Mouse (Mus musculus): ENCODE data around the gene Tle4. TPM values are rescaled to one million over a fixed set of nuclear protein-coding genes. Genes with fewer than 3 reads are reported as not detected.
"Not testable (repeated sequence)": the region's sequence is repeated elsewhere in the genome, so short reads cannot be mapped to it uniquely, and the experiment has no call there.

Gene Tle4
- polyA plus RNA-seq (2014; fragmentation: Nextera tagmentation; extraction: Ambion mirVana): 25.9 and 35.5 TPM in 2 replicates

GRCm38 (mm10) chr19:14597917-14598689 is at the start of gene Tle4:
TSS of gene Tle4 (minus strand) at chr19:14598051.
- DNase-seq (ENCODE audit: low spot score) (peak; percentile 100), ATAC-seq (replicated peaks; ENCODE audit: insufficient number of reproducible peaks, low FRiP score, low TSS enrichment, low read depth) (peak; percentile 97)
- Histone ChIP-seq H3K4me3 (ENCODE audit: low read depth, low read length) (peak within 1 kb of the TSS; percentile 92), H3K9me3 (replicated peaks; ENCODE audit: control insufficient read depth, low read length) (no peaks in the 10 kb centered on the region), H3K4me1 (ENCODE audit: control insufficient read depth, insufficient read depth, low read length) (no peaks in the 10 kb centered on the region; the same call in 1 of the 2 replicates), H3K9ac (replicated peaks; ENCODE audit: low read length) (peak within 1 kb of the TSS; percentile 97), H3K36me3 (replicated peaks; ENCODE audit: control insufficient read depth, insufficient read depth, low read depth, low read length) (no peaks in the 10 kb centered on the region), H3K4me2 (ENCODE audit: low read depth, low read length) (peak within 1 kb of the TSS; percentile 70), H3K27ac (replicated peaks; ENCODE audit: low read depth, low read length) (peak within 1 kb of the TSS; percentile 96), H3K27me3 (ENCODE audit: control insufficient read depth, insufficient read depth, low read length) (no peaks in the 10 kb centered on the region)
- WGBS: under 1% methylated on average over 71 of the region's 71 CpGs

GRCm38 (mm10) chr19:14645666-14646065 is 47.8 kb upstream of the Tle4 start:
- Histone ChIP-seq H3K27ac (replicated peaks; ENCODE audit: low read depth, low read length) (no peak overlapping the region), H3K9ac (replicated peaks; ENCODE audit: low read length) (no peak overlapping the region), H3K36me3 (replicated peaks; ENCODE audit: control insufficient read depth, insufficient read depth, low read depth, low read length) (no peaks in the 10 kb centered on the region), H3K4me2 (ENCODE audit: low read depth, low read length) (no peak overlapping the region), H3K27me3 (ENCODE audit: control insufficient read depth, insufficient read depth, low read length) (no peaks in the 10 kb centered on the region), H3K9me3 (replicated peaks; ENCODE audit: control insufficient read depth, low read length) (no peaks in the 10 kb centered on the region), H3K4me1 (ENCODE audit: control insufficient read depth, insufficient read depth, low read length) (no peaks in the 10 kb centered on the region), H3K4me3 (ENCODE audit: low read depth, low read length) (no peak overlapping the region)
- WGBS: 72% methylated on average over 2 of the region's 2 CpGs
- ATAC-seq (replicated peaks; ENCODE audit: insufficient number of reproducible peaks, low FRiP score, low TSS enrichment, low read depth): no peak
- DNase-seq (ENCODE audit: low spot score): no peak

DNA sequence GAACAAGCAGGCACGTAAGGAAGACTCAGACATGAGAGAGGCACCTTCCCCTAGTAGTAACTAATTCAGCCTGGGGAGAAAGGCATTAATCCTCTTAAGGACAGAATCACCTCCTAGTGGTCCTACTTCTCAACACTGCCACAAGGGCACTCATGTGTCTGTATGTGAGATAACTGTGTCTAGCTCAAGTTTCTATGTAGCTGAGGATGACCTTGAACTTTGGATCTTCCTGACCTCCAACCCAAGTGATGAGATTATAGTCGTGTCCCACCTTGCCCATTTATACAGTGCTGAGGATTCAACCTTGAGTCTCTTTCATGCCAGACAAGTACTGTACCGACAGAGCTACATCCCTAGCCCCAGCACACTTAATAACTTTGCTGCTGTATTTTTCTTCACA is 46.9 kb upstream of the Tle4 start:
- H3K36me3 ChIP-seq (replicated peaks; ENCODE audit: control insufficient read depth, insufficient read depth, low read depth, low read length): no peaks in the 10 kb centered on the region
- ATAC-seq (replicated peaks; ENCODE audit: insufficient number of reproducible peaks, low FRiP score, low TSS enrichment, low read depth) (no peak), DNase-seq (ENCODE audit: low spot score) (no peak)
- no peaks in the 10 kb centered on the region for H3K9me3 ChIP-seq (replicated peaks; ENCODE audit: control insufficient read depth, low read length)
- H3K4me2 ChIP-seq (ENCODE audit: low read depth, low read length): no peak overlapping the region
- H3K4me1 ChIP-seq (ENCODE audit: control insufficient read depth, insufficient read depth, low read length): no peaks in the 10 kb centered on the region
- H3K27me3 ChIP-seq (ENCODE audit: control insufficient read depth, insufficient read depth, low read length): no peaks in the 10 kb centered on the region
- H3K4me3 ChIP-seq (ENCODE audit: low read depth, low read length): no peak overlapping the region
- no peak overlapping the region for H3K27ac ChIP-seq (replicated peaks; ENCODE audit: low read depth, low read length)
- WGBS: 80% methylated on average over 3 of the region's 3 CpGs
- H3K9ac ChIP-seq (replicated peaks; ENCODE audit: low read length): no peak overlapping the region

- H3K36me3 ChIP-seq (replicated peaks; ENCODE audit: control insufficient read depth, insufficient read depth, low read depth, low read length); H3K27me3 ChIP-seq (ENCODE audit: control insufficient read depth, insufficient read depth, low read length); H3K4me3 ChIP-seq (ENCODE audit: low read depth, low read length); DNase-seq (ENCODE audit: low spot score); H3K4me1 ChIP-seq (ENCODE audit: control insufficient read depth, insufficient read depth, low read length); ATAC-seq (replicated peaks; ENCODE audit: insufficient number of reproducible peaks, low FRiP score, low TSS enrichment, low read depth); H3K9me3 ChIP-seq (replicated peaks; ENCODE audit: control insufficient read depth, low read length); H3K9ac ChIP-seq (replicated peaks; ENCODE audit: low read length); H3K4me2 ChIP-seq (ENCODE audit: low read depth, low read length); H3K27ac ChIP-seq (replicated peaks; ENCODE audit: low read depth, low read length): not testable (repeated sequence)
- 87% methylated on average over 4 of the region's 4 CpGs for WGBS
Measured at GRCm38 (mm10) chr19:14643091-14643490, 45.2 kb upstream of the Tle4 start.

GRCm38 (mm10) chr19:14642663-14643062 is 44.8 kb upstream of the Tle4 start:
- H3K27me3 ChIP-seq (ENCODE audit: control insufficient read depth, insufficient read depth, low read length): no peaks in the 10 kb centered on the region
- H3K4me1 ChIP-seq (ENCODE audit: control insufficient read depth, insufficient read depth, low read length): no peaks in the 10 kb centered on the region
- H3K4me2 ChIP-seq (ENCODE audit: low read depth, low read length): no peak overlapping the region
- H3K36me3 ChIP-seq (replicated peaks; ENCODE audit: control insufficient read depth, insufficient read depth, low read depth, low read length): no peaks in the 10 kb centered on the region
- H3K9ac ChIP-seq (replicated peaks; ENCODE audit: low read length): no peak overlapping the region
- no peaks in the 10 kb centered on the region for H3K9me3 ChIP-seq (replicated peaks; ENCODE audit: control insufficient read depth, low read length)
- H3K4me3 ChIP-seq (ENCODE audit: low read depth, low read length): no peak overlapping the region
- DNase-seq (ENCODE audit: low spot score): no peak
- H3K27ac ChIP-seq (replicated peaks; ENCODE audit: low read depth, low read length): no peak overlapping the region
- no peak for ATAC-seq (replicated peaks; ENCODE audit: insufficient number of reproducible peaks, low FRiP score, low TSS enrichment, low read depth)
- WGBS: 87% methylated on average over 10 of the region's 10 CpGs

DNA sequence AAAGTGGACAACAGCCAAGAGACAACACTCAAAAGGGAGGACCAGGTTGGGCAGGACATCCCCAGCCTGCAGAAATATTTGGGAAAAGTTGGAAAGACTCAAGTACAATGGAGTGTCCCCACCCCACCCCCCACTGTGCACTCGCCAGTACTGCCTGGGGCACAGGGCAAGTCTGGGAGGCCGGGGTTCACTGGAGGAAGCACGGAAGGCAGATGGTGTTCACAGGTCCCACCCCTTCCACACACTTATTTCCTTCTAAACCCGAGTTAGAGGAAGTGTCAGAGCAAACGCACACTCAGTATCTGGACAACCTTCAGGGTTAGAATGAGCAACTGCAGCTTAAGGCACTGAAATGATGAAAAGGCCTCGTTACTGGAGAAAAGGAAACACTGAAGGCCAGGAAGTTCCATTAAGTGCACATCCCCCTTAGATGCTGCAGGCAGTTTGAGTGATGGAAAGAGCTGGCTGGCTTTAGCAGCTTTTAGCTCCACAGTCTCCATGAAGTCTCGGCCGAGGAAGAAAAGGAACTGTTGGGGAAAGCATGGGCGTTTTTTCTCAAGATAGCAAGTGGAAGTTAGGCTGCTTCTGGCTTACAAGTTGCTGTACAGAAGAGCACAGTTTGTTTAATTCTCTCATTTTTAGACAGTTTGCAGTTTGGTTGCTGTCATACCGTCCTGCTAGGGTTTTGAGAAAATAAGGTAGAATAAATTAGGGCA is 37.5 kb upstream of the Tle4 start:
- no peak for ATAC-seq (replicated peaks; ENCODE audit: insufficient number of reproducible peaks, low FRiP score, low TSS enrichment, low read depth)
- Histone ChIP-seq H3K9ac (replicated peaks; ENCODE audit: low read length) (no peak overlapping the region), H3K27ac (replicated peaks; ENCODE audit: low read depth, low read length) (no peak overlapping the region), H3K27me3 (ENCODE audit: control insufficient read depth, insufficient read depth, low read length) (no peaks in the 10 kb centered on the region), H3K36me3 (replicated peaks; ENCODE audit: control insufficient read depth, insufficient read depth, low read depth, low read length) (no peaks in the 10 kb centered on the region), H3K9me3 (replicated peaks; ENCODE audit: control insufficient read depth, low read length) (0 out of 2 replicates have a peak, but pooled peaks cover 2% of the 10 kb centered on the region), H3K4me1 (ENCODE audit: control insufficient read depth, insufficient read depth, low read length) (no peaks in the 10 kb centered on the region), H3K4me3 (ENCODE audit: low read depth, low read length) (no peak overlapping the region), H3K4me2 (ENCODE audit: low read depth, low read length) (no peak overlapping the region)
- DNase-seq (ENCODE audit: low spot score): peak; percentile 36
- WGBS: 23% methylated on average over 10 of the region's 10 CpGs

DNA sequence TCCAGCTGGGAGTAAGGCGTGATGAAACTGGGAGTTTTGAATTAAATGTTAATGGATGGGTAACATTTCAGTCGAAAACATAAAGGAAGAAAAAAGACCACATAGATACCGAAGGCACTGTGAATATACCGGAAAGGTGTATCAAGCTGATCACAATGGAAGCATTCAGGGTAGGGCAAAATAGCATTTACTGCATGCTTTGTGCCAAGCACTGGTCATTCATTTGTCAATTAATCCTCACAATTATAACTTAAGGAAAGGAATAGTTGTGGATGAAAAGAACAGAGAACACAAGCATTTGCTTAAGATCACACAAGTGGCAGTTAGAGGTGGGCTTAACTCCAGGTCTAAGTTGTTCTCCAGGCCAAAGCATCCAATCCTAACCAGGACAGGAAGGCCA is 25.5 kb upstream of the Tle4 start:
- no peak overlapping the region for H3K4me3 ChIP-seq (ENCODE audit: low read depth, low read length)
- H3K27me3 ChIP-seq (ENCODE audit: control insufficient read depth, insufficient read depth, low read length): no peaks in the 10 kb centered on the region
- ATAC-seq (replicated peaks; ENCODE audit: insufficient number of reproducible peaks, low FRiP score, low TSS enrichment, low read depth) (no peak), DNase-seq (ENCODE audit: low spot score) (no peak)
- no peak overlapping the region for H3K27ac ChIP-seq (replicated peaks; ENCODE audit: low read depth, low read length)
- H3K9me3 ChIP-seq (replicated peaks; ENCODE audit: control insufficient read depth, low read length): no peaks in the 10 kb centered on the region
- WGBS: 79% methylated on average over 4 of the region's 4 CpGs
- no peak overlapping the region for H3K4me2 ChIP-seq (ENCODE audit: low read depth, low read length)
- no peaks in the 10 kb centered on the region for H3K36me3 ChIP-seq (replicated peaks; ENCODE audit: control insufficient read depth, insufficient read depth, low read depth, low read length)
- no peaks in the 10 kb centered on the region for H3K4me1 ChIP-seq (ENCODE audit: control insufficient read depth, insufficient read depth, low read length)
- no peak overlapping the region for H3K9ac ChIP-seq (replicated peaks; ENCODE audit: low read length)

DNA sequence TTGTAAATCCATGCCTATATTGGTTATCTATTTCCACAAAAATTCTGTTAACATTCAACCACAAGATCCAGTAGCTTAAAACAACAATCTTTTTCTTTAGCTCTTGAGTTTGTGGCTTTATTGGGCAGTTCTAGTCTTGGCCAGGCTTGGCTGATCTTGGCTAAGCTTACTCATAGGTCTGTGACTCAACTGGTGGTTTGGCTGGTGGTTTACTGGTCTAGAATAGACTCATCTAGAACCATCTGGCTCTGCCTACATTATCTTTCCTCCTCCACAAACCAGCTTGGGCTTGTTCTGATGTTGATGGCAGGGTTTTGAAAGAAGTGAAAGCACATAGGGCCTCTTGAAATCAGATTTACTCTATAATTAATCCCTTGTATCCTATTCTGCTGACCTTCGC is 22.7 kb upstream of the Tle4 start:
- no peak overlapping the region for H3K27ac ChIP-seq (replicated peaks; ENCODE audit: low read depth, low read length)
- no peaks in the 10 kb centered on the region for H3K36me3 ChIP-seq (replicated peaks; ENCODE audit: control insufficient read depth, insufficient read depth, low read depth, low read length)
- H3K9me3 ChIP-seq (replicated peaks; ENCODE audit: control insufficient read depth, low read length): no peaks in the 10 kb centered on the region
- ATAC-seq (replicated peaks; ENCODE audit: insufficient number of reproducible peaks, low FRiP score, low TSS enrichment, low read depth) (no peak), DNase-seq (ENCODE audit: low spot score) (no peak)
- no peaks in the 10 kb centered on the region for H3K4me1 ChIP-seq (ENCODE audit: control insufficient read depth, insufficient read depth, low read length)
- WGBS: 88% methylated on average over 1 of the region's 1 CpGs
- no peak overlapping the region for H3K9ac ChIP-seq (replicated peaks; ENCODE audit: low read length)
- H3K27me3 ChIP-seq (ENCODE audit: control insufficient read depth, insufficient read depth, low read length): no peaks in the 10 kb centered on the region
- no peak overlapping the region for H3K4me2 ChIP-seq (ENCODE audit: low read depth, low read length)
- H3K4me3 ChIP-seq (ENCODE audit: low read depth, low read length): no peak overlapping the region
